Mouse (Mus musculus) frontal cortex, adult (tissue): ENCODE results near the gene Gm5485.
A peak's percentile ranks its signal among the peaks of the same experiment; 100 is the strongest.

Experiments used
- ATAC-seq: cut with Nextera tagmentation; 2 replicates; pipeline ENCODE4 v1.9.2; 2017; ENCODE audit warnings: mild to moderate bottlenecking, moderate library complexity, mixed read lengths; ENCODE audit not compliant: low TSS enrichment

Gm5485 gene

DNA sequence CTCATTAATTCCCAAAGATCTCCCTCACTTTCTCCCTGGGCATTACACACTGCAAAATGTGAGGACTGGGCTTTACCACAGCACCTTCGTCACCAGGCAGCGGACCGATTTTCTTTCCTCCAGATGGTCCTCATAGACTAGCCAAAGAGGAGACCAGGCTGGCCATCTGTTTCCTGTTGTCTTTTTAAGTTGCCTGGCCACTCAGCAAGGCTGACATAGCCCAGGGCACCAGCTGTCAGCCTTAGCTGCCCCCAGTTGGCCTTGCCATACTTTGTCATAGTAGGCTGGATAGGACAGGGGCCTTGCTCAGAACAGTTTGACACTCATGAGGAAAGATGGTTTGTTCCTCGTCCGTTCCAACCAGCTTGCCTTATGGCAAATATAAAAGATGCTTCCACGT, 39.8 kb downstream of the Gm5485 start:
- no peak for ATAC-seq

DNA sequence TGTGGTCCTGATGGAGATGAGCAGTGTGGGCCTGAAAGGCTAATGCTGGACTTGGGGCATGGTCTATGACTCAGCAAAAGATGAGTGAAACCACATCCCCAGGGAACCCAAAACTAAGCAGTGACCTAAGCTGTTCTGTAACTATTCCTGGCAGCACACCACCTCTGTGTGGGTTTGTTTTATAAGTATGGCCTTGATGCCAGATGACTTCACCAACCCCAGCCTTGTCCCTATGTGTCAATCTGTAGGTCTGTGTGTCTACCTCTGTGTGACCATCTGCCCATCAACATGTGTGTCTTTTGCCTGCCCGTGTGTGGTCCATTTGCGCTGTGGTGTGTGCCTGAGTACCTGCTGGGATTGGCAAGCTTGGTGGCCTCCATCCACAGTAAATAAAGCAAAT, 44.1 kb downstream of the Gm5485 start:
- ATAC-seq, result no peak

DNA sequence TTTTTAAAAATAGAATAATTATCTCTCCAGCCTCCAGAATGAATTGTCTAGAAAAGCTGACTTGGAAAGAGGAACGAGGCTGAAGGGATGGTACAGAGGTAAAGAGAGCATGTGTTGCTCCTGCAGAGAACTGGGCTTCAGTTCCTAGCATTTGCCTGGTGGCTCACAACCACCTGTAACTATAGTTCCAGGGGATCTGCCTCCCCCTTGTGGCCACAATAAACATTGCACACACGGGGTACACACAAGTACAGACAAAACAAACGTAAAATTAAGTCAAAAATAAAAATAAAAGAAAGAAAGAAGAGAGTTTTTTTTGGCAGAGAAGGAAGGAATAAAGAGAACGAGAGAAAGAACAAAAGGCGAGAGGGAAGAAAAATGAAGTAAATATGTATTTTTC, 45.4 kb downstream of the Gm5485 start:
- no peak for ATAC-seq

DNA sequence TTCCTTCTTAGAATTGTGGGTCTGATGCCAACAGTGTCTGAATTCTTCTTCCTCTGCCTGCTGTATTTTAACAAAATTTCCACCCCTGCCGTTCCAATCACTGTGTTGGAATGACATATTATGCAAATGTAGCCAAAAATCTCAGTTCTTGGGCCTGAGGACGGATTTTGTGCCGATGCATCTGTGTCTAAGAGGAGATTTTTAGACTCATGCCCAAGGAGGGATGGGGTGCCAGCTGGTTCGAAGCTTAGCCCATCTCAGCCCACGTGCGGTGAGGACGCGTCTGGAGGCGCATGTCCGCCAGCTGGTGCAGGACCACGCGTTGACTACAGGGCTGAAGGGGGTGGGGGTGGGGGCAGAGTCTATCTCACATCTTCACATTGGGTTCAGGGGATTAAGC, 51.3 kb downstream of the Gm5485 start:
- peak; percentile 97 for ATAC-seq

DNA sequence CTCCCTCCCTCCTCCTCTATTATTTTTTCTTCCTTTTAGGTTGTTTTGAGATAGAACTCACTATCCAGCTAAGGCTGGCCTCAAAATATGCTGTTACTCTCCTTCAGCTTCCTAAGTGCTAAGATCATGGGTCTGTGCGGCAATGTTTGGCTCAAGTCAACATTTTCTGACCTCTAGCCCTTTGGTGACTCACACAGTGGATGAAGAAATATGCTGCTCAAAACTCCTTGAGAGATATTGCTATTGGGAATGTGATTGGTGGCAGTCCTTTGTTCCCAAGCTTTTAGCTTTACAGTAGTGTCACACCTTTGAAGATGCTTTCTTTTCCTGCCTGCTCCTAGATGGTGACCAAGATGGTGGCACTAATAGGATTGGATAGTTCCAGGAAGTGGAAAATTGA, 55.8 kb downstream of the Gm5485 start:
- ATAC-seq, result no peak

DNA sequence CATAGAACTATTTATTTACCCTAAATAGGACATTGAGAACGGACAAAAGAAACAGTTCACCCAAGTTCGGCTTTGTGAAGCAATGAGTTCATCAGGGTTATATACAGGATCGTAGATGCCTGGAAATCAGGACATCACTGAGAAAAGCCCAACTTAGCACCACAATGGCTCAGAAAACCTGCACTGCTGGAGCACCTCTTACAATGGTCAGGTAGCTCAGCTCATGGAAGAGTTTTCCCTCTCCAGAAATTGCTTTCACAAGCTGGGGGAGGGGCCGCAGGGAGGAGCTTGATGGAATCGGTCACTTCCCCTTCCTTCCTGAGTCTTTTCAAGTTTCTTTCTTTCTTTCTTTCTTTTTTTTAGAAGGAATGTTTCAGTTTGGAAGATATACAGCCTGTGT, 56.5 kb downstream of the Gm5485 start:
- ATAC-seq, result no peak
